Mouse (Mus musculus) liver, adult 2 months (tissue): ENCODE results near the gene Tff3.

Source experiments
- CTCF ChIP-seq: fragments of 200-500 bp; IDR thresholded peaks from 2 replicates; pipeline ENCODE4 v1.5.1; 2011; ENCODE audit warnings: low read depth, low read length, control low read depth
- POLR2A ChIP-seq: fragments of 200-500 bp; IDR thresholded peaks from 2 replicates; pipeline ENCODE4 v1.6.1; 2011; ENCODE audit warnings: low read length, control low read depth; ENCODE audit not compliant: insufficient read depth; ENCODE audit errors: extremely low read depth

DNA sequence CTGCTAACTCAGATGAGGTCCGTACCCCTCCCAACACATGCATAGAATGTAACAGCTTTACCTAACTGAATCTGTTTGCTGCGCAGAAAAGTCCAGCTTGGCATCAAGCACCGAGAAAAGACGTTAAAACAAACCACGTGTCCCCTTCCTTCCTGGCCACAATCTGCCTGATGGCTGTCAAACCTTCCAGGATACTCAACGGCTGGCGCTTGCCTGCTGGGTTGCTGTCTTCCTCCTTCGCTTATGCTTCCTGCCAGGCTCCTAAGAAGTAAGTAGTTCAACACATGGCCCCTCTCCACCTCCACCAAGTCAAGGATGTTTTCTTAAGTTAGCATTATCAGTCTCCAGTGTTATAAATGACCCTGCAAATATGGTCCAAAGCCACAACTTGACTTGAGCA, 24.3 kb upstream of the Tff3 start:
- no peak for TF ChIP-seq POLR2A
- TF ChIP-seq CTCF, result no peak
